Mouse (Mus musculus): ENCODE measurements around the gene Frmd4a. TPM values are rescaled to one million over a fixed set of nuclear protein-coding genes. Genes with fewer than 3 reads are reported as not detected.
A peak's percentile ranks its signal among the peaks of the same experiment; 100 is the strongest.

Gene Frmd4a
- polyA plus RNA-seq, 1 experiment: 9.9 TPM

GRCm38 (mm10) chr2:4439909-4440308 is 422.4 kb downstream of the Frmd4a start:
- DNase-seq (ENCODE audit: low read depth): no peak

DNA sequence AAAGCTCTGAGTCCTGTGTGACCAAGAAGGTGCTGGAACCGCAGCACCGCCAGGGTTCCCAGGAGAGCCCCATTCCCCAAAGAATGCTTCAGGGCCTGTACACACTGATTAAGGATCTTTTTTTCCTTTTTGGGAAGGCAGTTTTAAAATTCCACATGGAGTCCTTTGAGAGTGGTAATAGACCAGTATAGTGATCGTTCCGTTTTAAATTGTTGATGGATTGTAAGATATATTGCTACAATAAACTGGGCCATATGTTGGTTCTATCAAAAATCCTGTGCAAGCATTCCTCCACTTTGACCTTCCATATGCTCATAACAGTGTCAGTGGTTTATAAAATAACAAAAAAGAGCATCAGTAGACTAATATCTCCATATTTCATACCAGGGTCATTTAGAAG is 424.3 kb downstream of the Frmd4a start:
- no peak for DNase-seq (ENCODE audit: low read depth)

GRCm38 (mm10) chr2:4444740-4445139 is 427.2 kb downstream of the Frmd4a start:
- DNase-seq (ENCODE audit: low read depth): no peak

GRCm38 (mm10) chr2:4445629-4446400 is 428.3 kb downstream of the Frmd4a start:
- peak; percentile 12 for DNase-seq (ENCODE audit: low read depth)

DNA sequence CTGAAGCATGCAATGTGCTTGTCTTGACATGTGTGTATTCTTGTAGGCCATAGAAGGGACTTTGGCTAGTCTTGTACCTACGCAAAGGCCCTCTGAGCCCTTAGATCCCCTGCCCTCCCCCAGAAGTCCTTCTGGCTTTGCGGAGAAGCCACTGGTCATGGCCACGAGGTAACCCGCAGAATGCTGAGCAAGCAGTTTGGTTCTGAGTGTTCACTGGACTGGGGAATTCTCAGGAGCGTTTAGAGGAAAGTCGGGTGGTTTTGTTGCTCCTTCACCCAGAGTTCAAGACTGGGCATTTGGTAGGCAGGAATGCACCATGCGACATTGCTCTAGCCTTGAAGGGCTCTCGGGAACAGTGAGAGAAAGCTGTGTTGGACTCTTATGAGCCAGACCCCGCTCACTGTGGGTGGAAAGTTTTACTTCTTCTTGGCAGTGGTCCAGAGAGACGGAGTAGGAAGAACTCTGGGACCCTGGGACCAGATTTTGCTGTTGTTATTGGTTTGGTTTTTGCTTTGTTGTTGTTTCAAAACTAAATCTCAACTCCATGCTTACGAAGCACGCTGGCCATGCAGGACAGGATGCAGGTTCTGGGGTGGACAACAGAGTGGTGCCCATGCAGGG is 432.5 kb downstream of the Frmd4a start:
- DNase-seq (ENCODE audit: low read depth): no peak

DNA sequence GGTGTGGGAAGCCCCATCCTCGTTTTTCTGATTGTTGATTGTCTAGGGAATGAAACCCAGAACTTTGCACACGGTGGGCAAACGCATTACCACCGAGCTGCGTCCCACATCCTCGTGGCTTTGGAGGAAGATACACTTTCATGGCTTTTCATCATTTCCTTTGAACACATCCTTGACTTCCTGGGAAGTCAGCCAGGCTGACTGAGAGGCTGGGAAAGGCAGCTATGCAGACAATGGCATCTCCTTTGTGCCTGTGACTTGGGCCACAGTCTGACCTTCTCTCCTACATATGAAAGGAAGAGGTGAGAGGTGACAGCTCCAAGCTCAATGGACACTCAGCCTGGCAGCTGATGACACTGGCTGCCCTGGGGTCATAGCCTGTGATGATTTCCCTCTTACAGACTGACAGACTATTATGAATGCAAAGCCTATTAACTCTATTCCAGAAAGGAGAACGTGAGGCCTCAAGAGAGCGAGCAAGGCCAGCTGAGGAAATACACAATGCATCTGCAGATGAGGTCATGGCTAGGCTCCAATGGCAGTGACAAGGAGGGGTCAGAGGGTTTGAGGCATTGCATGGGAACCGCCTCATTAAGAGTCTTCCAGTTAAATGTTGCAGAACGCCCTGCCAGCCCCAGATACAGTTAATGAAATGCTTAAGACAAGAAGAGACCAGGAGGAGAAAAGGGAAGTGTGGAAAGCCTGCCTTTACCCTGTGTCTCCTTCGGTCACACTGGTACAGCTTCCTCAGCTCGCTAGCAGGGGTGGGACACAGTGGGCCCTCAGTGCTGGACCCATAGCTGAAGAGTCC is 435.3 kb downstream of the Frmd4a start:
- DNase-seq (ENCODE audit: low read depth): no peak

- DNase-seq (ENCODE audit: low read depth): no peak
These were observed 437.8 kb downstream of the Frmd4a start for GRCm38 (mm10) chr2:4455097-4456025.

DNA sequence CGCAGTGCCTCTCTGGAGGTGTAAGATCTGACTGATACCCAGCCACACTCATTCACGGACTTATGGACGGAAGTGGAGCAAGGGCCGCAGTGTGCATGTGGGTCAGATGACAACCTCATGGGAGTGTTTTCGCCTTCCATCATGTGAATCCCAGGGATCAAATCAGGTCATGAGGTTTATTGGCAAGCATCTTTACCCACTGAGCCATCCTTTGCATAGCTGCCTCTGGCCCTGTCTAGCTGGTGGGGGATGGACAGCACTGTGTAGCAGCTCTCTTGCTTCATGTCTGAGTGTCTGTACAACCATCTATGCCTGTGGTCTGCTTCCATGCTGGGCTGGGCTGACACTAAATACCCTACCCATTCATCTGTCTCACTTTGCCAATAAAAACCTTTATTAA is 443.4 kb downstream of the Frmd4a start:
- no peak for DNase-seq (ENCODE audit: low read depth)

- no peak for DNase-seq (ENCODE audit: low read depth)
These were observed 444.0 kb downstream of the Frmd4a start for GRCm38 (mm10) chr2:4461514-4461913.

DNA sequence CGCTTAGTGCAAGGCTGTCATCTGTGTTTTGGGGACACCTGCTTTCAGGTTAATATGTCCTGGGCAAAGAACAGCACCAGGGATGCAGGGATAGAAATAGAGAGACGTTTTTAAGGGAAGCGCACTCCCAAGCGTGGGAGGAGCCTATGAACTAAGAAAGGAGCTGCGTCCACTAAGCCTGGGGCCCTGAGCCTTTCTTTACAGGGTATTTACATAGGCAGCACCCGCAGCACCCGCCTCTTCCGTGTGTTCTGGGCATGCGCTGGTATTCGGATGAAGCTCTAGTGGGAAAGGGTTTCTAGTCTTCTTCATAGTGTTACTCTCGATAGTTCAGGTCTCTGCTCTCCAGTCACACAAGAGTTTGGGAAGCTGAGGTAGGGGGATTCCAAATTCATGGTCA is 445.0 kb downstream of the Frmd4a start:
- no peak for DNase-seq (ENCODE audit: low read depth)

DNA sequence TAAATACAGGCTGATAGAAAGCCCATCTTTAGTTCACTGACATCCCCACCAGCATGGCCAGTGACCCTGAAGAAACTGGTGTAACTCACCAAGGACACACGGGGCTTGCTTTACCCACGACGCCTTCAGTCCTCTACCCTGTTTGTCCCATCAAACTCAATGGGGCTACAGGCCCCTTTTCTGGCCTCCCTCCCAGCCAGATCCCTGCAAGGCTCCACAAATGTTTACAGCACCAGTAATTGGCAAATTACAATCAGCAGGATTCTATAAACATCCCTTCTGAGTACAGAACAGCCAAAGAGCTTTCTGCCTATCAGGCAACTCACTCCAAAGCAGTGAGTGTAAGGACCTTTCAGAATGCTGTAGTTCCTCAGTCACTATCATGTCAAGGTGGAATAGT is 448.6 kb downstream of the Frmd4a start:
- no peak for DNase-seq (ENCODE audit: low read depth)

DNA sequence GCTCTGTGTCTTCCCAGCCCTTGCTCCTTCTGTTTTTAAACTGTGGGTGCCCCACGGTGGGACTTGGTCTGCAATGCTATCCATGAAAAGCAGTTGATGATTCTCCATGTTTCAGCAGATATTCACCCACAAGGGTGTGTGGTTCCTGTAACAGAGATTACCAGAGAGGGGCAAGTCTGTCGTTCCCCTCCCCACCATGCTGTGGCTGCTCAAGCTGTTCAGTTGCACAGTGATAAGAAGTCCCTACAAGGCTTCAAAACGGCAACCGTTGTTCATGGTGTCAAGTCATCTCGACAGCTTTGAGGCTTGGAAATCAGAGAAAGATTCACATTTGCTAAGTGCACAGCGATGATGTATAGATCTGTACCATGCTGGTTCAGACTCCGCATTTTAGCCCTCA is 449.8 kb downstream of the Frmd4a start:
- DNase-seq (ENCODE audit: low read depth): no peak

- no peak for DNase-seq (ENCODE audit: low read depth)
These were observed 455.4 kb downstream of the Frmd4a start for GRCm38 (mm10) chr2:4472760-4473480.

DNA sequence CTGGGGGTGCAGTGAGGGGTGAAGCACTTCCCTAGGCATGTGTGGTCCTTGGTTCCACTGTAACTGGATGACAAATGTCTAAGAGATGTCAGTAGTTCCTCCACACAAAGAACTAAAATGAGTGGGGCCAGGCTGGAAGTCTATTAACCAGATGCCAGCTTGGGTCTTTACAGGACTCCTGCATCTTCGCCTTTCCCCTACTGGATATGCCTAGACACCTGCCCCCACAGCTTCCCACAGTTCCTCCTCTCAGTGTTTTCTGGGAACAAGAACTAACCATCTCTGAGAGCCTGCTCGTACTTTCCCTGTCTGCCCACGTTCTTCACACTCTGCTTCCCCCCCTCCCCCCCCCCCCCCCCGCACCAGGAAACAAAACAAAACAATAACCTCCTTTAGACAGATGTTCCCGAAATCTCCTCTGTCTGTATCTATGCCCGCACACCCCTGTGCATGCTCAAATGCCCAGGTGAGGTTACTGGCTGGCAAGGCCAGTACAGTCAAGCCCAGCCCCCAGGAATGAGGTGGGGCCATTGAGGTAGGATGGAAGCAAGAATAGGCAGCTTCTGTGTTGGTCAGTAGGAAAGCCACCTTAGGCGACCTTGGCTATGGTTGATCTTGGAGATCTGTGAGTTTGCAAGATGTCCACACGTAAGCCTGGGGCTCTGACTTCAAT is 456.5 kb downstream of the Frmd4a start:
- DNase-seq (ENCODE audit: low read depth): no peak

DNA sequence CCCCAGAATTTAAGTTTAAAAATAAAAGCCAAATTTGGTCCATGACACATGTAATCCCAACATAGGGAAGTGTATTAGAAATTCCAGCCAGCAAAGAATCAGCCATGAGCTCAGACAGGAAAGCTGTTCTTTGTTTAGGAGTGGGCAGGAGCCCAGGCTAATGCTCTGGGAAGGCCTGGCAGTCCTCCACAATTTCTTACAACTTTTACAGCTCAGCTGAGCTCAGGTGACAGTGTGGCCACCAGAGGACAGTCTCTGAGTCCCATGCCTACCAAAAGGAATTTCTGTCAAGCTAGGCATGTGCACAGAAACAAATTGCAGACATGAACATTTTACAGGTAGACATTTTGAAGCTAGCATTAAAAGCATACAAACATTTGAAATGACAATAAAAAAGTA is 457.0 kb downstream of the Frmd4a start:
- no peak for DNase-seq (ENCODE audit: low read depth)

DNA sequence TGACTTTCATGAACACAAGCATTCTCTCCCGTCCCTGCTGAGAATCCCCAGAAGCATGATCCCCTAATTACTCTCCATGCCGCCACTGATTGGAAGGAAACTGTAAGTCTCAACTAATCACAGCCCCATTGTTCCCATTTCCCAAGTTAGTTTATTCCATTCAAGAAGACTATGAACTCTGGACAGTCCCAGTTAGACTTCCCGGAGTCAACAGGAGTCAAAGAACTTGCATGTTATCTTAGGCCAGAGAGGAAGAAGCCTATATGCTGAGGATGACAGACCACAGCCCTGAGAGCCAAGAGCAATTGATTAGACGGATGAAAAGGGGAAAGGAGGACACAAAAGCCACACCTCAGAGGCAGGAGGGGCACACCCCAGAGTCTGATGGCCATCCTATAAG is 458.5 kb downstream of the Frmd4a start:
- no peak for DNase-seq (ENCODE audit: low read depth)

GRCm38 (mm10) chr2:4476608-4477007 is 459.1 kb downstream of the Frmd4a start:
- no peak for DNase-seq (ENCODE audit: low read depth)

GRCm38 (mm10) chr2:4477311-4477710 is 459.8 kb downstream of the Frmd4a start:
- no peak for DNase-seq (ENCODE audit: low read depth)

- no peak for DNase-seq (ENCODE audit: low read depth)
These were observed 462.7 kb downstream of the Frmd4a start for GRCm38 (mm10) chr2:4480180-4480579.

DNA sequence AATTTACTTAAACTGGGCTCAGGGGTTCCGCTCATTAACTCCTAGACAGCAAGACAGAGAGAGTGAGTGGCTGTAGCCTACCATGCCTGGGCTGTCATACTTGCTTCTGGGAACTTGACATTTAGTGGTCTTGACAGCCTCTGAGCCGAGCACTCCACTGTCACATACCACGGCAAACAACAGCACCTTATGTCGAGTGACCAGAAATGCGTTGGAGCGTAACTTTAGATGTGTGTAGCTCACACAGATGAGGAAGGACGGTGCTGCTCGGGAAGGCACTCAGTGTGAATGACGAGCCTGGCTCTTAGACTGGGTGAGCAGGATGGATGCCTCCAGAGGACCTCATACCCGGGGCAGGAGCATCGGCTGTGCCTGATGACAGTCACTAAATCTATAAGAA is 463.6 kb downstream of the Frmd4a start:
- no peak for DNase-seq (ENCODE audit: low read depth)

Measured in gonadal fat pad, adult 2 months (tissue).